Mouse (Mus musculus): ENCODE measurements at regions not wholly inside any gene's neighbourhood (a gene's known extent, or its start where the extent isn't known, plus 50 kb on each side); places are given as distances from the start of the nearest gene placed in this dataset.

DNA sequence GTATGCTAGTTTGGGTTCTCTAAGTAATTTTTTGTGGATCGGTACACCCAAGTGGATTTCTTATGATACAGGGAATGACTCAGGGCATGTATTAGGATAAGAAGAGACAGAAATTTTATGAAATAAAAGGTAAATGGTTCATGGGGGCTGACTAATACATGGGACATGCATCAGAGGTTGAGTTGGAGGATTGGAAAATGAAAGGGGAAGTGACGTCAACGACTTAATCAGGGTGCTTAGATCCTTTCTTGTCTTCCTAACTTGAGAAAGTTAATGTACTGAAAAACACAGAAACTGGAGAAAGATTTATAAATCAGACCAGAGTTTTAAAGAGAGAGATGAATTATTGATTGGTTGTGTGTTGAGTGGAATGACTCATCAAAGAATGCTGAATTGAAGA lies 193.8 kb downstream of the Rassf9 start:
- DNase-seq (ENCODE audit: low spot score in 2 of 2), result no peak

DNA sequence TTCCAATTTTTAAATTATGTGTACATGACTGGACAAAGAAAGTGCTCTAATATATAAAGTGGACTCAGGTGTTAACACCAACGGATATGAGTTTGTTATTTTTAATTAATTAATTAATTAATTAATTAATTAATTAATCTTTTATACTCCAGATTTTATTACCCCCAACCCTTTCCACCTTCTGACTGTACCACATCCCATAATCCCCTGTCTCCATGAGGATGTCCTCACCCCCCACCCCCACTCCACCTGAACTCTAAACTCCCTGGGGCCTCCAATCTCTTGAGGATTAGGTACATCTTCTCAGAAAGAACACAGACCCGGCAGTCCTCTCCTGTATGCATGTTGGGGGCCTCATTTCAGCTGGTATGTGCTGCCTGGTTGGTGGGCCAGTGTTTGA lies 182.8 kb downstream of the Rassf9 start:
- no peak for DNase-seq (ENCODE audit: low spot score in 2 of 2)

DNA sequence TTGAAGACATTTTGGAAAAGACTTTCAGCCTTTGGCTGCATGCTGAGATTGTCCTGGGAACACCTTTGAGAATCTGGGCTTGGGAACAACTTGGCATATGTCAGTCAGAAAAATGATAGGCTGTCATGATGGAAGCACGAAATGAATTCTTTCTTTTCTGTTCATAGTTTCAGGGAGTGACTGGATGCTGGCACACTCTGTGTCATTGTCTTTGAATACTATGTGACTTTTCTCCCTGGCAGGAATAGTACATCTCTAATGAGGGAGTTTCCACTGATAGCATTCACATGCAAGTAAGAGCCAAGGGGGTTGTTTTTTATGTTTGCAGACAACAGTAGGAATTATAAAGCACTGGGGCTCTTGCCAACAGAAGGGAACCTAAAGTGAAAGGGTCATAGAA lies 177.9 kb downstream of the Rassf9 start:
- no peak for DNase-seq (ENCODE audit: low spot score in 2 of 2)

DNA sequence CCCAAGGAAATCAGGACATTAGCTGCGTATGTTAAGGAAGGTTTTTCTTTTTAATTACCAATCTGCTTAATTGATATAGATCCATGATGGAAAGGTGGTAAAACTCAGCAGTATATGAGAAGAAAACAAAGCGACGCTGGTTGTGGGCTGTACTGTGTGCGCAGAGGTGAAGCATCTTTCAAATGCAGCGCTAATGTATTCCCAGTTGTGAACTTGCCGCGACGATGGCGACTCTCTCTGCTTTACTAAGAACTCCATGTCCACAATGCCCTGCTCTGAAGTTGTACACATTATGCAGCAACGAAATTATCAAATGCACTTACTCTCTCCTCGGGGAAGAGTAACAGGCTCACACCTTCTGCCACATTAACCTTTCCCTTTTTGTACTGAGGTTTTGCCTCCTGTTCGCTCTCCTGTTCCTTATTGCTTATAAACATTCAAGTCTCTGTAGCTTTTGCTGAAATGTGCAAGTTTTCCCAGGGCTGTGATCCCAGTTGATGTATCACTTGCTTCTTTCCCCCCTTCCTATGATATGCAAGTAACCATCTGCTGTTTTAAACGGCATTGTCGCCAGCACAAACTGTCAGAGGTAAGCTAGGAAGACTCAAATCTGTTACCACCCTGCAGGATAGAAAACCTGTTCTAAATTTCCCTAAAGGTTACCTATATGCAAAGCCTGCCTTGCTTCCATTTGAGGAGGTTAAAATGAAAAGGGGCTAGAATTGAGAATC lies 174.8 kb downstream of the Rassf9 start:
- no peak for DNase-seq (ENCODE audit: low spot score in 2 of 2)

DNA sequence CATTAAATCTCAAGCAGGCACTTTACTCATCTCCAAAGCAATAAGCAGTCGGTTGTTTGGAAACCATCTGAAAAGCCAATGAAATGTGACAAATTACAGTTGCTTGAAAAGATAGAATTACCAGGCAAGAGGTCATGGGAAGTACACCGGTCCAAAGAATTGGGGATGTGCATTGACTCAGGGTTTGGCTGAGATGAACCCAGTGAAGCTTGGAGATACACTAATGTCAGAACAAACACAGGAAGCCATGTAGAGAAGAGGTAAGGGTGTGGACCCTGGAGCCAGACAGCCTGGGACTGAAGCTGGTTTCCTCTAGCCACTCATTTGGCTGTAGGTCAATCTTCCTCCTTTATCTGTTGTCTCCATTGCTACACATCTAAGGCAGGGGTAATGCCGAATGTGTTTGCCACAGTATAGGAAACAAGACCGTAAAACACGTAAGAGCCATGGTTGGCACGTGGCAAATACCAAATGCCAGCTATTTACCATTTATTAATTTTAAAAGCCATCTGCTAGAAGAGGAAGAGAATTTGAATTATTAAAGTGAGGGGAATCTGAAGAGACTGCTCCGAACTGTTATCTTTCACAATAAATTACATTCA lies 173.9 kb downstream of the Rassf9 start:
- DNase-seq (ENCODE audit: low spot score in 2 of 2), result no peak

DNA sequence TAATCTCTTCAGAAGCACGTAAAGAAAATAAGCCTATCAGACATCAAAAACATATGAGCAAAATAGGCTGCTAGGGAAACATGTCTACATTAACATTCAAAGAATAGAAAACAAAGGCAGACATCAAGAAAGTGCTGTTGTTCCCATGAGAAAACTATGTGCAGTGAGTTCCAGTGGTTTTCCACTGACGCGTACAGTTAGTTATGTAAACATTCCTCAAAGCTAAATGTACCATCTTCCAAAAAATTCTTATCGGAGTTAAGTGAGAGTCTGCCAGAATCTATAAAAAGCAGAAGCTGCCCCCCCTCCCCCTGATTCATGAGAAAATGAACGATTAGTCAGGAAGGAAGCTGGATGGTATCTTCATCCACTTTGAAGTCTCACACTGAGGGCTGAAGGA lies 155.3 kb downstream of the Rassf9 start:
- no peak for DNase-seq (ENCODE audit: low spot score in 2 of 2)

DNA sequence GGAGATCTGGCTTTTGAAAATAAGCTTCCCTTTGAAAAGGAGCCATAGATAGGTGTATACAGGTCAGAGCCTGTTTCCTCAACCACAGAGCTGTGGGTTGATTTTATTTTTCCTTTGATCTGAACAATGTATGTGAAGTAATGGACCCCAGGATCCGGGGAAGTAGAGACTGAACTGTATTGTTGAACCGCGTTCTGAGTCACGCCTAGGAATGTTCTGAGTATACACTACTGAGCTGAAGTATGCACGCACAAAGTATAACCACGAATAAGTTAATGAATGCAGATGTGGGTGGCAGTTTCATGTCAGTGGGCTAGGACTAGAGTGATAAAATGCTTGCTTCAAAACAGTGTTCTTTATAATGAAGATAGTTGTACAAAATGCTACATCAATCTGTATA lies 147.7 kb downstream of the Rassf9 start:
- DNase-seq (ENCODE audit: low spot score in 2 of 2), result no peak

DNA sequence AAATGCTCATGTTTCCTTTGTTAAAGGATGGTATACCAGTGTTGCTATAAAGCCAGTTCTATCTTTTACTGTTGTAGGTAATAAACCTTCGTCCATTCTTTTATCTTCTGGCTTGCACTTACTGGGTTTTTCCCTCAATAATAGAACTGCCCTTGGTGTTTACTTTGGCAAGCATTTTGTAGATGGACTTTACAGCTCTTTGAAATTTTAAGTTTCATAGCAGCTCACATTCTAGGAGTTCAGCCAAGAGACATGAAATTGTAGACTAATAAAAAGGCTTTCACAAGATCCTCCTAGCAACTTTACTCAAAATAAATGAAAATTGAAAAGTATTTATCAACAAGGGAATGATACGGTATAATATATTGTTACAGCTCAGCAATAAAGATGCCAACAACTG lies 124.5 kb downstream of the Rassf9 start:
- no peak for DNase-seq (ENCODE audit: low spot score in 2 of 2)

DNA sequence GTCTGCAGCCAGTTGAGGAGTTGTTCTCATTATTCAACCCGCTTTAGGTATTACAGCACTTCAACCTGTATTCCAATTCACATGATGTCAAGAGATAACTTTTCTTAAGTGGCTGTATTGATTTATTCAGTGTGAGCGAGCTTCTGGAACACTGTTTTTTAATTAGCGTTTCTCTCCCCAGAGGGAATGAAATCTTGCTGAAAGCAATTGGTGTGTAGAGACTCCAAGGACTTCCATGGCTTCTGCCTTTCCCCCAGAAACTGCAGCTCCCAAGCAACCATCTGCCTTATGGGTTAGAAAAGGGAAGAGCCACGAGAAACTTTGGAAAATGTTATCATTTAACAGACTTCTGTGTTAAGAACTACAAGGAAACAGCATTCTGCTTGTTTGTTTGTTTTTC lies 121.4 kb downstream of the Rassf9 start:
- no peak for DNase-seq (ENCODE audit: low spot score in 2 of 2)

DNA sequence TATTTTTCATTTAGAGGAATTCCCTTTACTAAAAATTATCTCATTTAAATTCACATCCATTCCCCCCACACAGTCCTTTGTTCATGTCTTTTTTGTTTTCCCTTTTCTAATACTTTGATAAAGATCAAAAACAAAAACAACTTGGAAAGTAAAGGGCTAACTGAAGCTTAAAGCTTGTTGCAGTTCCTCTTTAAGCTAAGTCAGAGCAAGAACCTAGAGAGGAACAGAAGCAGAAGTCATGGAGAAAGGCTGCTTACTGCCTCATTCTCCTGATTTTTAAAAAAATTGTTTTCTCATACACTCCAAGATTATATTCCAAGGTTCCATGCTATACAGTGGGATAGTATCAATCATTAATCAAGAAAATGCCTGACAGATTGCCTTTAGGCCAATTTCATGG lies 116.6 kb downstream of the Rassf9 start:
- DNase-seq (ENCODE audit: low spot score in 2 of 2), result no peak

DNA sequence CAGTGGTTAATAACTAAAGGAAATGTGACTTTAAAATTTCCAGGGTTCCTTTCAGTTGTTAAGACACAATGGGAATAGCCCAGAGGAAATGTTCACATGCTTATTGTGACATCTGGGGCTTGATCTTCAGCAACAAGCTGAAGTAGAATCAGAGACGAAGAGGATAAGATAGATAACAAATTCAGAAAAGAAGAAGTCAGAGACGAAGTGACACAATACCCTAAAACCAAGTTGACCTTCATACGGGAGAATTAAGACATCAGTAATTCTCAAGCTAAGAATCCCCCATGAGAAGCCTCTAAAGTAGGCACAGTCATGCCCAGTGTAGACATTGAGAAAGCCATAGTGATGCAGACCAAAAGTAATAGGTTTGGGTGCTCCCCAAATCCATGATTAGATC lies 111.9 kb downstream of the Rassf9 start:
- DNase-seq (ENCODE audit: low spot score in 2 of 2), result no peak

DNA sequence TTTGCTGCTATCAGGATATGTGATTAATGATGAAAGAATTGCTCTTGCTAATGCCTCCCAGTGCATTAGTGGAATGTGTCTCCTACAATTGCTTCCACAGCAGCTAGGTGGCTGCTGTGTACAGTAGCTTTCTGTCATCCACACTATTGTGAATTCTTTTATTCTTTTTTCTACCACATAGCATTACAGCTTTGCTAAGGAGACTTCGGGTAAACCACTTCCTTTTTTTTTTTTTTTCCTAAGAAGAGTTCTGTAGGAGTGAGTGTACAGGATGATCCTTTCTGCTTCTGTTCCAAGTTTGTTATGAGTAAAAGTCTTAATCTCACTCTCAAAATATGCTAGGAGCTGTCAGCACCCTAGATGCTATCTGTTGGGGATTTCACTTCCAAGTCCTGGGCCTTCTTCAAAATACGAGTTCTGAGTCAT lies 110.6 kb downstream of the Rassf9 start:
- no peak for DNase-seq (ENCODE audit: low spot score in 2 of 2)

DNA sequence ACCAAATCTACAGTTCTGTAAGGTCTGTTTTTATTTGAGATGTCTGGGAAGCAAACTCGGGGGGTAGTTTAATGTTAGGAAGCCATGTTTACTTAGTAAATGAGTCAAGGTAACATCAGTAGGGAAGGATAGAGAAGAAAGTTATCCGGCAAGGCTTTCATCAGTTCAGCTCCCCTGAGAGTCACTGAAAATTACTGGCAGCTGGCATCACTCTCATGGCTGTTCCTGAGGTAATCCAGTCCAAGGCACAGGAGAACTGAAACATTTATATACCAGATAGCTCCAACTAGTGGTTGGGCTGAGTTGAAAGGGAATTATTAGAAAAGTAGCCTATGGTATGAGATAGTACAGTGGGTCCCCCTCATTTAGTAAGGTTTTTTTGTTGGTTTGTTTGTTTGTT lies 106.7 kb downstream of the Rassf9 start:
- DNase-seq (ENCODE audit: low spot score in 2 of 2), result no peak

DNA sequence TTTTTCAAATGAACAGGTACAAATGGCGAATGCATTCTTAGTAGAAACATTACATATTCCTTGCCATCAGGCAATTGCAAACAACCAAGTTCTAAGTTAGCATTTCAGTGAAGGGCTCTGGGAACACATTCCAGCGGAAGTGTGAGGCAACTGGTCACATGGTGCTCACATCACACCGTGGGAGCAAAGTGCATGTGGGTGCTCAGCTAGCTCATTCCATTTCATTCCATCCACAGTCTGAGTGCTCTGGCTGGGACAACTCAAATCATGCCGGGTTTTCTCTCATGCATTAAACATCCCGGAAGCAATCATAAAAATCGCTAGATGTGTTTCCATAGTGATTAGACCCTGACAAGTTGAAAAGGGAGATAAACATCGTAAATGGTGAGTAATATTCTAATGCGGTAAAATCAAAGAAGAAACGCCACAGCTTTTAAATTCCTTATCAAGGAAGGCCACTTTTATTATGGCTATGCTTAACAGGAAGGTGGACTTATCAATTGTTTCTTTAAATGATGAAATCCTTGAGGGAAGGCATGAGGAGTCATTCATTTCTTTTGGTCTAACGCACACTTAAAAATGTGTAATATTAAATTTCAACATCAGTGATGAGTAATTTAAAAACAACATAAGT lies 104.1 kb downstream of the Rassf9 start:
- DNase-seq (ENCODE audit: low spot score in 2 of 2), result no peak
